Mouse (Mus musculus) heart, postnatal 0 days (tissue): Measurements from ENCODE around the gene Ypel4. TPM values are rescaled to one million over a fixed set of nuclear protein-coding genes. Genes with fewer than 3 reads are reported as not detected.

ENCODE experiments used
- ATAC-seq: fragments of 200-750 bp; cut with Nextera tagmentation; 2 replicates; pipeline ENCODE4 v1.8.0; 2017; ENCODE audit warnings: low read depth, moderate number of reproducible peaks, moderate library complexity; ENCODE audit not compliant: insufficient read depth
- DNase-seq: peaks from one replicate; pipeline ENCODE4 v3.0.0-alpha.2; 2016; ENCODE audit warnings: low spot score
- H3K27ac ChIP-seq: fragments of 300-500 bp; sonication (generic); 2 replicates; pipeline ENCODE4 v1.5.1; 2014; ENCODE audit warnings: low read depth, mild to moderate bottlenecking
- H3K27me3 ChIP-seq: fragments of 300-500 bp; sonication (generic); 2 replicates; pipeline ENCODE4 v1.6.1; 2014; ENCODE audit warnings: low read length, mixed read lengths; ENCODE audit not compliant: control insufficient read depth, insufficient read depth
- H3K36me3 ChIP-seq: fragments of 300-500 bp; sonication (generic); replicated peaks from 2 replicates; pipeline ENCODE4 v1.6.1; 2014; ENCODE audit warnings: low read length, mixed read lengths; ENCODE audit not compliant: control insufficient read depth, insufficient read depth
- H3K4me1 ChIP-seq: fragments of 300-500 bp; sonication (generic); 2 replicates; pipeline ENCODE4 v1.6.1; 2014; ENCODE audit warnings: antibody characterized with exemption; ENCODE audit not compliant: control insufficient read depth, insufficient read depth
- H3K4me2 ChIP-seq: fragments of 300-500 bp; sonication (generic); 2 replicates; pipeline ENCODE4 v1.6.1; 2014; ENCODE audit warnings: low read depth, mild to moderate bottlenecking, low read length, moderate library complexity
- H3K4me3 ChIP-seq: fragments of 300-500 bp; sonication (generic); 2 replicates; pipeline ENCODE4 v1.5.1; 2014; ENCODE audit warnings: low read depth, low read length
- H3K9ac ChIP-seq: fragments of 300-500 bp; sonication (generic); replicated peaks from 2 replicates; pipeline ENCODE4 v1.6.1; 2014; ENCODE audit warnings: low read depth, low read length, mixed read lengths
- H3K9me3 ChIP-seq: fragments of 300-500 bp; sonication (generic); replicated peaks from 2 replicates; pipeline ENCODE4 v1.6.1; 2016; ENCODE audit warnings: low read length; ENCODE audit not compliant: control insufficient read depth
- CTCF ChIP-seq: IDR thresholded peaks from 2 replicates; pipeline ENCODE4 v1.5.1; 2016; ENCODE audit warnings: antibody characterized with exemption, control low read depth, low read depth
- EP300 ChIP-seq: IDR thresholded peaks from 2 replicates; pipeline ENCODE4 v1.6.1; 2016; ENCODE audit warnings: antibody characterized with exemption, low read depth
- WGBS: fragments of 180-500 bp; shearing (Covaris S2); extraction: QIAGEN DNeasy Blood & Tissue Kit; methylation state at CpG from one replicate; pipeline ENCODE4 v1.1.7; 2014; 5-methylcytosine and 5-hydroxymethylcytosine counted together
- polyA plus RNA-seq: library from polyadenylated mRNA; unstranded; fragments of >200 nt; fragmentation: Nextera tagmentation; extraction: Ambion mirVana; gene quantifications from 2 replicates; pipeline ENCODE4 v1.2.1, GENCODE M21; 2015
- total RNA-seq: library from RNA; depleted of rRNA; stranded (reverse); fragments of >200 nt; gene quantifications from 2 replicates; pipeline ENCODE4 v1.2.3, GENCODE M21; 2014; ENCODE audit warnings: low replicate concordance

The Ypel4 gene
- total and polyA plus RNA-seq, 2 experiments from 2014 or later, result 1.1 TPM; not detected in 1

GRCm38 (mm10) chr2:84732394-84732793 lies 1.5 kb upstream of the Ypel4 start:
- Histone ChIP-seq H3K4me2 (no peak overlapping the region), H3K4me1 (peaks cover 12% of the 10 kb centered on the region), H3K27ac (no peak overlapping the region), H3K27me3 (peaks cover 23% of the 10 kb centered on the region), H3K9ac (no peak overlapping the region), H3K9me3 (no peaks in the 10 kb centered on the region), H3K4me3 (no peak overlapping the region), H3K36me3 (no peaks in the 10 kb centered on the region)
- no peak for DNase-seq
- 74% methylated on average over 1 of the region's 1 CpGs for WGBS
- no peak for ATAC-seq
- TF ChIP-seq CTCF (no peak), EP300 (no peak)

- H3K27ac ChIP-seq, result no peak overlapping the region
- ATAC-seq, result no peak
- peaks cover 28% of the 10 kb centered on the region for H3K4me1 ChIP-seq
- H3K9ac ChIP-seq, result peak overlapping the region; percentile 28
- no peaks in the 10 kb centered on the region for H3K9me3 ChIP-seq
- no peak for TF ChIP-seq CTCF
- no peak for TF ChIP-seq EP300
- peak overlapping the region; percentile 57 for H3K4me2 ChIP-seq
- no peak for DNase-seq
- no peaks in the 10 kb centered on the region for H3K36me3 ChIP-seq
- WGBS, result 2% methylated on average over 11 of the region's 11 CpGs
- peak overlapping the region; percentile 36 for H3K4me3 ChIP-seq
- H3K27me3 ChIP-seq, result peaks cover 23% of the 10 kb centered on the region
These were observed 550 bp downstream of the Ypel4 start for GRCm38 (mm10) chr2:84734351-84734864.

- H3K4me2 ChIP-seq, result peak overlapping the region; percentile 57
- DNase-seq, result no peak
- 3% methylated on average over 2 of the region's 2 CpGs for WGBS
- H3K4me3 ChIP-seq, result peak overlapping the region; percentile 36
- no peaks in the 10 kb centered on the region for H3K36me3 ChIP-seq
- peaks cover 23% of the 10 kb centered on the region for H3K27me3 ChIP-seq
- H3K9ac ChIP-seq, result no peak overlapping the region
- peaks cover 28% of the 10 kb centered on the region for H3K4me1 ChIP-seq
- ATAC-seq, result no peak
- no peaks in the 10 kb centered on the region for H3K9me3 ChIP-seq
- TF ChIP-seq EP300, result no peak
- H3K27ac ChIP-seq, result no peak overlapping the region
These were observed 1.1 kb downstream of the Ypel4 start for GRCm38 (mm10) chr2:84734919-84735318.

- DNase-seq (no peak), ATAC-seq (no peak)
- no peaks in the 10 kb centered on the region for H3K36me3 ChIP-seq
- WGBS, result 6% methylated on average over 7 of the region's 7 CpGs
- no peak overlapping the region for H3K4me2 ChIP-seq
- TF ChIP-seq EP300, result no peak
- TF ChIP-seq CTCF, result no peak
- no peak overlapping the region for H3K9ac ChIP-seq
- no peak overlapping the region for H3K27ac ChIP-seq
- peaks cover 28% of the 10 kb centered on the region for H3K4me1 ChIP-seq
- H3K4me3 ChIP-seq, result no peak overlapping the region
- peaks cover 23% of the 10 kb centered on the region for H3K27me3 ChIP-seq
- no peaks in the 10 kb centered on the region for H3K9me3 ChIP-seq
These were observed 1.6 kb downstream of the Ypel4 start for GRCm38 (mm10) chr2:84735346-84735920.

GRCm38 (mm10) chr2:84736312-84737161 lies 2.7 kb downstream of the Ypel4 start:
- Histone ChIP-seq H3K36me3 (no peaks in the 10 kb centered on the region), H3K9me3 (no peaks in the 10 kb centered on the region), H3K27ac (no peak overlapping the region), H3K4me3 (no peak overlapping the region), H3K27me3 (peaks cover 23% of the 10 kb centered on the region), H3K4me2 (no peak overlapping the region), H3K4me1 (peaks cover 32% of the 10 kb centered on the region), H3K9ac (no peak overlapping the region)
- ATAC-seq (no peak), DNase-seq (no peak)
- WGBS, result 8% methylated on average over 27 of the region's 27 CpGs
- no peak for TF ChIP-seq CTCF
- TF ChIP-seq EP300, result no peak
